Mouse (Mus musculus) intestine, postnatal 0 days (tissue): ENCODE results near the gene Msi2. TPM values are rescaled to one million over a fixed set of nuclear protein-coding genes. Genes with fewer than 3 reads are reported as not detected.
A peak's percentile ranks its signal among the peaks of the same experiment; 100 is the strongest.

Experiments used
- ATAC-seq: fragments of 200-750 bp; cut with Nextera tagmentation; 2 replicates; pipeline ENCODE4 v1.8.0; 2017; ENCODE audit warnings: mild to moderate bottlenecking, moderate TSS enrichment, moderate library complexity
- H3K27ac ChIP-seq: fragments of 300-500 bp; sonication (generic); 2 replicates; pipeline ENCODE4 v1.5.1; 2014; ENCODE audit warnings: mild to moderate bottlenecking, low read depth, low read length, moderate library complexity
- H3K27me3 ChIP-seq: fragments of 300-500 bp; sonication (generic); replicated peaks from 2 replicates; pipeline ENCODE4 v1.6.1; 2014; ENCODE audit warnings: low read length, mixed read lengths; ENCODE audit not compliant: control insufficient read depth, insufficient read depth
- H3K36me3 ChIP-seq: fragments of 300-500 bp; sonication (generic); 2 replicates; pipeline ENCODE4 v1.6.1; 2014; ENCODE audit warnings: mild to moderate bottlenecking, moderate library complexity; ENCODE audit not compliant: control insufficient read depth, insufficient read depth
- H3K4me1 ChIP-seq: fragments of 300-500 bp; sonication (generic); replicated peaks from 2 replicates; pipeline ENCODE4 v1.6.1; 2014; ENCODE audit warnings: antibody characterized with exemption, low read length, mixed read lengths; ENCODE audit not compliant: control insufficient read depth, insufficient read depth
- H3K4me2 ChIP-seq: fragments of 300-500 bp; sonication (generic); replicated peaks from 2 replicates; pipeline ENCODE4 v1.6.1; 2014; ENCODE audit warnings: low read depth, mild to moderate bottlenecking, moderate library complexity
- H3K4me3 ChIP-seq: fragments of 300-500 bp; sonication (generic); 2 replicates; pipeline ENCODE4 v1.5.1; 2014; ENCODE audit warnings: low read depth, low read length
- H3K9ac ChIP-seq: fragments of 300-500 bp; sonication (generic); 2 replicates; pipeline ENCODE4 v1.6.1; 2014; ENCODE audit warnings: mild to moderate bottlenecking, low read depth, low read length
- H3K9me3 ChIP-seq: fragments of 300-500 bp; sonication (generic); 2 replicates; pipeline ENCODE4 v1.6.1; 2016; ENCODE audit warnings: mixed run types; ENCODE audit not compliant: control insufficient read depth
- CTCF ChIP-seq: sonication (generic); IDR thresholded peaks from 2 replicates; pipeline ENCODE4 v1.5.1; 2016; ENCODE audit warnings: low read depth, mild to moderate bottlenecking, control low read depth, antibody characterized with exemption, moderate library complexity
- WGBS: fragments of 180-500 bp; shearing (Covaris S2); extraction: QIAGEN DNeasy Blood & Tissue Kit; methylation state at CpG from one replicate; pipeline ENCODE4 v1.1.7; 2014; 5-methylcytosine and 5-hydroxymethylcytosine counted together
- polyA plus RNA-seq: library from polyadenylated mRNA; unstranded; fragments of >200 nt; fragmentation: Nextera tagmentation; extraction: Ambion mirVana; gene quantifications from 2 replicates; pipeline ENCODE4 v1.2.1, GENCODE M21; 2015

Gene Msi2
- polyA plus RNA-seq, 1 experiment from 2014 or later = 7.5 TPM

DNA sequence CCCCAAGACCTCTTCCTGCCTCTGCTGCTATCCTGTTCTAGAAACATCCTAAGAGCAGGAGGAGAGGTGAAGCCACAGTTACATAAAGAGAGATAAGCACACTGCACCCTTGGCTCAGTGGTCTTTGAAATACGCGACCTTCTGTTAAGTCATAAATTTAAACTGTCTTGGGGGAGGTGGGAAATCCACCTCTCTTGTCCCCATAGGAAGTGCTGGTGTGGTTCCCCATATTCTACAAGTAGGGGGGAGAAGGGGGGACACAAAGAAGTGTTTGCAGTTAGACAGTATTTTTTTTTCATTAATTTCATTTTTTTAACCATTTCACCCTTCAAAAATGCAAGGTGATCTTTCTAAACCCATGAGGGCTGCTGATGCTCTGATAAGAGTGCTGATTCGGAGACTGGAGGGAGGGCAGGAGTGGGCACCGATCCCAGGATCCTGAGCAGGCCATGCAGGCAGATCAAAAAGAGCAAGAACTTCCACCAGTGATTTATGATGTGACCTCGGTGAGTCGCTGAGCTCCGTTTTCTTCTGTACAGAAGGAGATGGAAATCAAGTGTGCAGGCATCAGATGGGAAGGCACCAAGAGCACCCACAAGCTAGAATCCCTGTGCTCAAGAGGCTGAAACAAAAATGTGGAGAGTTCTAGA is 115.7 kb downstream of the Msi2 start:
- Histone ChIP-seq H3K9me3 (no peaks in the 10 kb centered on the region), H3K36me3 (no peaks in the 10 kb centered on the region), H3K9ac (no peak overlapping the region), H3K27ac (no peak overlapping the region), H3K4me2 (no peak overlapping the region), H3K4me1 (peaks cover 10% of the 10 kb centered on the region), H3K27me3 (no peaks in the 10 kb centered on the region), H3K4me3 (no peak overlapping the region)
- WGBS = 45% methylated on average over 7 of the region's 7 CpGs
- TF ChIP-seq CTCF = no peak
- no peak for ATAC-seq

DNA sequence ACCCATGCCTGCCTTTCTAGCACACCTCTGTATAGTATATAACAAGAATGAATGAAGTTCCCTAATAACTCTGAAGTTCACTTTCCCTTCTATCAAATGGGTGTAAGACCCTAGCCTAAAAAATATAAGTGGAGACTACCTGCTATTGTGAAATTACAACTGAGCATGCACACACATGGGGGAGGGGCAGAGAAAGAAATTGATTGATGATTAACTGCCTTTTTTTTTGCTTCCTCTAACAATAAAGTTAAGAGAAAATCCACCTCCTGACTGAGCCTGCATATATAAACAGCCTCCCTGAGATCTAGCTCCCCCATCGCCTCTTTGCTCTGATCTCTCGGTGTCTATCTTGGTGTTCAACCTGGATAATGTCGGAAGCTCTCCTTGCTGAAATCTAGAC is 118.1 kb downstream of the Msi2 start:
- TF ChIP-seq CTCF = no peak
- no peaks in the 10 kb centered on the region for H3K36me3 ChIP-seq
- H3K4me1 ChIP-seq = peaks cover 10% of the 10 kb centered on the region

DNA sequence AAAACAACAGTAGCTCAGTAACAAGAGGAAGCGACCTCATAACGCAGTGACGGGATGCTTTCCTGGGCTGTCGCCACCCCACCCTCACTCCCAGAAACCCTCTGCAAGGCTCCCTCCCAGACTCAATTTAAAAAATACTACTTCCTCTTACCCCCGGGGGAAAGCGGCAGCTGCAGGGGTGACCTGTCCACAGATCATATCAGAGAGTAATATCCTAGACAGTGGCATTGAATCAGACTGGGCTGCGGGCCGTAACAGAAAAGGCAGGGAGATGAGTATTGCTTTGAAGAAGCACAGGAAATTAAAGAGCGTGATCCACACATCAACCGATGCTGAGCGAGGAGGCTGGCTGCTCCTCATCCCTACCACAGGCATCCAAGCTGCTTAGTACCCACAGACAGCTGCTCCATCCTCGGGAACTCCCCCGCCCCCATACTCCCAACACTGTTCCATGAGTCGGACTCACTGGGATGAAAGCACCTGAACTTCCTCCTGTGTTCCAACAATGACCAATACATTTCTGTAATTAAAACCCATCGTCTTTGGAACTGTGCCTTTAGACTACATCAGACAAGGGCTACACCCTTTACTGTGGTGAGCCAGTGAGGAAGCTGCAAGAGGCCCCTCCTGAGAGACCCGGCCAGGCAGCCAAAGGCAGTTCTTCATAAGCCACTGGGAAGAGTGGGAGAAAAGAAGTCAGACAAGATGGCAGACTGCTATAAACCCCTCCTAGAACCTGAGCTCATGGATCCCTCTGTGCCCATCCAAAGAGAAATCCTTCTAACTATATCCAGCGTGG is 118.8 kb downstream of the Msi2 start:
- Histone ChIP-seq H3K27me3 (no peaks in the 10 kb centered on the region), H3K9ac (no peak overlapping the region), H3K9me3 (no peaks in the 10 kb centered on the region), H3K4me2 (peak overlapping the region; percentile 30; the same call in 1 of the 2 replicates), H3K27ac (peak overlapping the region; percentile 28; the same call in 1 of the 2 replicates), H3K4me3 (no peak overlapping the region), H3K4me1 (peaks cover 10% of the 10 kb centered on the region), H3K36me3 (no peaks in the 10 kb centered on the region)
- no peak for TF ChIP-seq CTCF
- peak; percentile 36; the same call in 1 of the 2 replicates for ATAC-seq
- 49% methylated on average over 17 of the region's 17 CpGs for WGBS

More for the DNA sequence above, 118.1 kb downstream of the Msi2 start:
- ATAC-seq = peak; percentile 36; the same call in 1 of the 2 replicates
- H3K4me3 ChIP-seq = no peak overlapping the region
- no peak overlapping the region for H3K9ac ChIP-seq
- H3K27ac ChIP-seq = peak overlapping the region; percentile 28; the same call in 1 of the 2 replicates
- no peaks in the 10 kb centered on the region for H3K9me3 ChIP-seq
- WGBS = 57% methylated on average over 3 of the region's 3 CpGs
- H3K27me3 ChIP-seq = no peaks in the 10 kb centered on the region
- H3K4me2 ChIP-seq = no peak overlapping the region

GRCm38 (mm10) chr11:88598848-88599175 is 119.5 kb downstream of the Msi2 start:
- Histone ChIP-seq H3K4me3 (no peak overlapping the region), H3K9ac (no peak overlapping the region), H3K27ac (no peak overlapping the region), H3K36me3 (no peaks in the 10 kb centered on the region), H3K4me1 (peaks cover 10% of the 10 kb centered on the region), H3K4me2 (no peak overlapping the region), H3K9me3 (no peaks in the 10 kb centered on the region), H3K27me3 (no peaks in the 10 kb centered on the region)
- WGBS = 51% methylated on average over 3 of the region's 3 CpGs
- no peak for ATAC-seq
- TF ChIP-seq CTCF = no peak

GRCm38 (mm10) chr11:88598150-88598847 is 120.0 kb downstream of the Msi2 start:
- Histone ChIP-seq H3K9ac (no peak overlapping the region), H3K4me3 (no peak overlapping the region), H3K36me3 (no peaks in the 10 kb centered on the region), H3K4me2 (no peak overlapping the region), H3K4me1 (peaks cover 10% of the 10 kb centered on the region), H3K27ac (no peak overlapping the region), H3K27me3 (no peaks in the 10 kb centered on the region), H3K9me3 (no peaks in the 10 kb centered on the region)
- no peak for ATAC-seq
- 80% methylated on average over 11 of the region's 11 CpGs for WGBS
- no peak for TF ChIP-seq CTCF

GRCm38 (mm10) chr11:88595616-88596015 is 122.7 kb downstream of the Msi2 start:
- H3K27ac ChIP-seq = no peak overlapping the region
- H3K36me3 ChIP-seq = no peaks in the 10 kb centered on the region
- no peaks in the 10 kb centered on the region for H3K27me3 ChIP-seq
- WGBS = 51% methylated on average over 4 of the region's 4 CpGs
- H3K9ac ChIP-seq = no peak overlapping the region
- ATAC-seq = no peak
- no peak overlapping the region for H3K4me3 ChIP-seq
- H3K4me2 ChIP-seq = no peak overlapping the region
- no peak for TF ChIP-seq CTCF
- no peaks in the 10 kb centered on the region for H3K9me3 ChIP-seq
- H3K4me1 ChIP-seq = peaks cover 10% of the 10 kb centered on the region
